Mouse (Mus musculus) layer of hippocampus, adult 2 months (tissue): ENCODE measurements around the gene Arglu1. TPM values are rescaled to one million over a fixed set of nuclear protein-coding genes. Genes with fewer than 3 reads are reported as not detected.

ENCODE experiments used
- DNase-seq, 2 experiments: peaks; one replicate each; pipeline ENCODE4 v3.0.0; 2022; ENCODE audit warnings: low spot score in 2 of 2
- H3K27ac ChIP-seq: fragments of 200-600 bp; 2 replicates; pipeline ENCODE4 v1.8.1; 2022
- H3K4me3 ChIP-seq: fragments of 200-600 bp; 2 replicates; pipeline ENCODE4 v1.8.1; 2022; ENCODE audit warnings: mild to moderate bottlenecking
- CTCF ChIP-seq: fragments of 200-600 bp; conservative IDR thresholded peaks from 2 replicates; pipeline ENCODE4 v1.8.1; 2022; ENCODE audit warnings: antibody characterized with exemption, mild to moderate bottlenecking, moderate library complexity
- long read RNA-seq, 2 experiments: library from polyadenylated mRNA; stranded (forward); transcript quantifications; one replicate each; pipeline ENCODE4 v2.0.0; 2021; ENCODE audit warnings: borderline mapping rate in 2 of 2
- total RNA-seq, 2 experiments: library from RNA; stranded (reverse); gene quantifications; 2 replicates each; pipeline ENCODE4 v1.2.3; 2021

Gene Arglu1
- total RNA-seq: 100 to 1,000 TPM; 107 to 110 TPM
- long read RNA-seq, experiment 1, transcript Arglu1-204 (3 exons, 3,559 nt): minor isoform, 14 of 75 reads
- long read RNA-seq, experiment 1, transcript Arglu1-201 (4 exons, 3,197 nt): major isoform, 26 of 75 reads
- long read RNA-seq, experiment 1, partial matches to known transcripts: 1 of 75 reads
- long read RNA-seq, experiment 1, other reads (novel, unspliced or antisense): 34 of 75 reads
- long read RNA-seq, experiment 2, transcript Arglu1-204 (3 exons, 3,559 nt): minor isoform, 22 of 111 reads
- long read RNA-seq, experiment 2, transcript Arglu1-201 (4 exons, 3,197 nt): major isoform, 41 of 111 reads
- long read RNA-seq, experiment 2, partial matches to known transcripts: 9 of 111 reads
- long read RNA-seq, experiment 2, other reads (novel, unspliced or antisense): 39 of 111 reads

- no peak for TF ChIP-seq CTCF
Observed at GRCm38 (mm10) chr8:8690146-8691092, at the start of gene Arglu1. Arglu1 (minus strand) TSS chr8:8690521.

GRCm38 (mm10) chr8:8737271-8737670 is 47.0 kb upstream of the Arglu1 start:
- Histone ChIP-seq H3K27ac (no peak overlapping the region), H3K4me3 (no peak overlapping the region)
- no peak for DNase-seq
- no peak for TF ChIP-seq CTCF

More at GRCm38 (mm10) chr8:8690146-8691092, at the start of gene Arglu1:
- Histone ChIP-seq H3K4me3 (peak within 1 kb of the TSS; percentile 88), H3K27ac (peak within 1 kb of the TSS; percentile 93)
- peak; percentile 93 to 98 for DNase-seq

- Histone ChIP-seq H3K4me3 (no peak overlapping the region), H3K27ac (no peak overlapping the region)
- no peak for DNase-seq
- TF ChIP-seq CTCF: no peak
Observed at GRCm38 (mm10) chr8:8736826-8737225, 46.5 kb upstream of the Arglu1 start.

GRCm38 (mm10) chr8:8733804-8734203 is 43.5 kb upstream of the Arglu1 start:
- no peak overlapping the region for H3K4me3 ChIP-seq
- no peak overlapping the region for H3K27ac ChIP-seq
- no peak for DNase-seq
- peak; percentile 88 for TF ChIP-seq CTCF

GRCm38 (mm10) chr8:8728643-8729042 is 38.3 kb upstream of the Arglu1 start:
- H3K27ac ChIP-seq: no peak overlapping the region
- TF ChIP-seq CTCF: no peak
- H3K4me3 ChIP-seq: no peak overlapping the region
- DNase-seq: no peak

- TF ChIP-seq CTCF: no peak
- no peak overlapping the region for H3K27ac ChIP-seq
- DNase-seq: no peak
- H3K4me3 ChIP-seq: no peak overlapping the region
Observed at GRCm38 (mm10) chr8:8726547-8726946, 36.2 kb upstream of the Arglu1 start.

GRCm38 (mm10) chr8:8704813-8705212 is 14.5 kb upstream of the Arglu1 start:
- DNase-seq: no peak
- Histone ChIP-seq H3K4me3 (no peak overlapping the region), H3K27ac (no peak overlapping the region)
- TF ChIP-seq CTCF: no peak

GRCm38 (mm10) chr8:8703668-8704067 is 13.3 kb upstream of the Arglu1 start:
- no peak for DNase-seq
- TF ChIP-seq CTCF: no peak
- Histone ChIP-seq H3K4me3 (no peak overlapping the region), H3K27ac (no peak overlapping the region)

GRCm38 (mm10) chr8:8700821-8701220 is 10.5 kb upstream of the Arglu1 start:
- DNase-seq: no peak
- no peak overlapping the region for H3K27ac ChIP-seq
- TF ChIP-seq CTCF: no peak
- no peak overlapping the region for H3K4me3 ChIP-seq

- no peak overlapping the region for H3K27ac ChIP-seq
- no peak for TF ChIP-seq CTCF
- DNase-seq: no peak
- H3K4me3 ChIP-seq: no peak overlapping the region
Observed at GRCm38 (mm10) chr8:8700229-8700628, 9.9 kb upstream of the Arglu1 start.

GRCm38 (mm10) chr8:8689454-8690145 is 721 bp downstream of the Arglu1 start:
- peak; percentile 68 to 72 for DNase-seq
- no peak for TF ChIP-seq CTCF
- Histone ChIP-seq H3K27ac (peak overlapping the region; percentile 93), H3K4me3 (peak overlapping the region; percentile 88)

- H3K27ac ChIP-seq: no peak overlapping the region
- no peak for TF ChIP-seq CTCF
- peak overlapping the region; percentile 88 for H3K4me3 ChIP-seq
- DNase-seq: no peak
Observed at GRCm38 (mm10) chr8:8688823-8689453, 1.4 kb downstream of the Arglu1 start.
